Mouse (Mus musculus): Measurements from ENCODE around the gene Erlin1.

- TF ChIP-seq CTCF (conservative IDR thresholded peaks at IDR 0.05; ENCODE audit: low read length) (no peak), POU5F1 (IDR thresholded peaks at IDR 0.05; ENCODE audit: borderline replicate concordance, low read length) (no peak)
Measured at GRCm38 (mm10) chr19:44004261-44004660, 65.3 kb downstream of the Erlin1 start.

Data from E14TG2a.4 (cell line).